Mouse (Mus musculus) adrenal gland, adult 2 months (tissue): ENCODE measurements at regions not wholly inside any gene's neighbourhood (a gene's known extent, or its start where the extent isn't known, plus 50 kb on each side); places are given as distances from the start of the nearest gene placed in this dataset.

Source experiments
- DNase-seq: peaks from one replicate; pipeline ENCODE4 v3.0.0; 2021

- no peak for DNase-seq
Observed at GRCm38 (mm10) chr3:17667016-17667415, 281.2 kb upstream of the Cypt12 start.

GRCm38 (mm10) chr3:17668839-17669238, 279.4 kb upstream of the Cypt12 start:
- no peak for DNase-seq
